Mouse (Mus musculus) urinary bladder, adult 2 months (tissue): ENCODE data around the gene Fry. TPM values are rescaled to one million over a fixed set of nuclear protein-coding genes. Genes with fewer than 3 reads are reported as not detected.

ENCODE experiments used
- DNase-seq: peaks from one replicate; pipeline ENCODE4 v3.0.0; 2022; ENCODE audit warnings: low spot score
- polyA plus RNA-seq: library from polyadenylated mRNA; depleted of rRNA; stranded (reverse); fragments of >200 nt; gene quantifications from 2 replicates; pipeline ENCODE4 v1.2.3, GENCODE M21; 2012

The Fry gene
- polyA plus RNA-seq, 1 experiment = 39.6 TPM

DNA sequence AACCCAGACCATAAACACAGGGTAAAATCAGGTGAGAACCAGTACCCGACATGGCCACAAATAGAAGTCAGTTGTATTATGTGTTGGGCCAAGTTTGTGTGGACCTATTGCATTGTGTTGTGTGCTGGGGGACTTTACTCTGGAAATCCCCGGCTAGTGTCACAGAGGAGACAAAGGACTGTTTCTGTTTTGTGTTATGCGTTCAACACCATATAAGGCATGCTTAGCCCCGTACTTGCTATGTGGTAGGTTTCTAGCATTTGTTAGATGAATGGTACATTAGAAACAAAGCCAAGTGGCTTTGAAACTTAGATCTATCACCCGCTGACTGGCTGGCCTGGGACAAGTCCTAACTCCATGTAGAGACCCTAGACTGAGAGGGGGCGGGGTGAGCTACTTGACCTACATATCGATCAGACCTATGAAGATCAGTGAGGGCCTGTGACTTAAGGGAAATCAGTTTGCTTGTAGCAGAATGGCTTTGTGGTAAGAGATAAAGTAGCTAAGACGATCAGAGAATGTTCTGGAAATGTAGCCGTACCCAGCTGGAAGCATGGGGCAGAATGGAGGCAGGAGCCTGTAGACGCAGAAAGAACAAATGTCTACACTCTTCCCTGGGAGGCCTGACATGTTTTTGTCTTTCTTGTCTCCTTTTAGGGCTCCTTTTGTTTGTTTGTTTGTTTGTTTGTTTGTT is 105.2 kb downstream of the Fry start:
- DNase-seq = no peak

DNA sequence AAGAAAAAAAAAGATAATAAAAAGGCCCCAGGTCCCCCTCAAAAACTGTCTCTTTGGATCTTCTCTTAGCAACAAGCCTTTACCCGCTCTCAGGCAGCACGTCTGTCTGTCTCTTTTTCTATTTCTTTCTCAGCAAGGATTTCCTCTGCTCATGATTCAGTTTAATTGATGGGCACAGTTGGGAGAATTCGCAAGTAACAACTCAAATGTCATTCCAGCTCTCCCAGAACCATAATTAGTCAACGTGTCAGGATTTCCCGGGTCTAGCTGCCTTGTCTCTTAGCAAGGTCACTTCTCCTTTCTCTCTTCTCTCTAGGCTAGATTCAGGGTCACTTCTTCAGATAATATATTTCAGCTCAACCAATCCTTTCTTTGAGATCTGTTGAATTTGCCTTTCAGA is 110.6 kb downstream of the Fry start:
- DNase-seq = no peak

DNA sequence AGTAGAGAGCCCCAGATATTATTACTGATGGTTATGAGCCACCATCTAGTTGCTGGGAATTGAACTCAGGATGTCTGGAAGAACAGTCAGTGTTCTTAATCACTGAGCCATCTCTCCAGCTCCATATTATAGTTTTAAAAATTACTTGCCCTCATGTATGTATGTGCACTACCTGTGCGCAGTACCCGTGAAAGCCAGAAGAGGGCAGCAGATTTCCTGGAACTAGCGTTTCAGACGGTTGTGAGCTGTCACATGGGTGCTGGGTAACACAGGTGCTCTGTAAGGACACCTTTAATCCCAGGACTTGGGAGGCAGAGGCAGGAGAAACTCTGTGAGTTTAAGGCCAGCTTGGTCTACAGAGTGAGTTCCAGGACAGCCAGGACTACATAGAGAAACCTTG is 111.3 kb downstream of the Fry start:
- DNase-seq = no peak

DNA sequence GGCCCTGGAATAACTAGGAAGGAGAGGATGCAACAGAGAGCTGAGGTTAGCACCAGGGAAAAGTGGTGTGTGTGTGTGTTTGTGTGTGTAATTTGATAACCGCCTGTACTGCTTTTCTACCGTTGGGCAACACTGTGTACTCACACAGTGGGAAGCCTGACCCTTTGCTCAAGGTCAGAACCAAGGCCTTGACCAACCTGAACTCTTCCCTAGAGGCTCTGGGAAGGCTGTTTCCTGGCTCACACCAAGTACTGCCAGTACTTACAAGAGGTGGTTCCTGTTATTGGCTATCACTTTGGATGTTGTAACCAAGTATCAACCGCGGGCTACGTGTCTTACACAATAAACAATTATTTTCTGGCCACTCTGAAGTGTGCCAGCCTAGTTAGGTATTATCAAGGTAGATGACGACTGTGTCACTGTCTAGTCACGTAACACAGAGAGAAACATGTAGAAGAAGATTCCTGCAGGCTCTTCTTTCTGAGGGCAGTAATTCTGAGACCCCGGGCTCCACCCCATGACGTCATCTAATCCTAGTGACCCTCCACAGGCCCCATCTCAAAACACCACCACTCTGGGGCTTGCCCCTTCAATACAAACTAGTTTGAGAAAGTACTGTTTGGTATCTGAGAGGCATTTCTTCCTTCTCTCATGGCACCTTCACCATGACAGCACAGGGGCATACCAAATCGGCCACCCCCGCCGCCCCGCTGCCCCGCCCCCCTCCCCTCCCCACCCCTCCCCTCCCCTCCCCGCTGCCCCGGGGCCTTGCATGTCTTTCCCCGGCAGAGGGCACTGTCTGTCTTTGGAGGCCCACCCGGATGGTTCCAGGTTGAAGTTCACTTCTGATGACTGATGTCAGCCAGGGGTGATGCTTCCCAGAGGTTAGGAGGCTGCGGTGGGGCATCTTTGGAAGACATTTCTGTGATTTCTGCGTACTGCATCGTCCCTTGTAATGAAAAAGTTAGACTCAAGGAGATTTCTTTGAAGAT is 114.0 kb downstream of the Fry start:
- no peak for DNase-seq

DNA sequence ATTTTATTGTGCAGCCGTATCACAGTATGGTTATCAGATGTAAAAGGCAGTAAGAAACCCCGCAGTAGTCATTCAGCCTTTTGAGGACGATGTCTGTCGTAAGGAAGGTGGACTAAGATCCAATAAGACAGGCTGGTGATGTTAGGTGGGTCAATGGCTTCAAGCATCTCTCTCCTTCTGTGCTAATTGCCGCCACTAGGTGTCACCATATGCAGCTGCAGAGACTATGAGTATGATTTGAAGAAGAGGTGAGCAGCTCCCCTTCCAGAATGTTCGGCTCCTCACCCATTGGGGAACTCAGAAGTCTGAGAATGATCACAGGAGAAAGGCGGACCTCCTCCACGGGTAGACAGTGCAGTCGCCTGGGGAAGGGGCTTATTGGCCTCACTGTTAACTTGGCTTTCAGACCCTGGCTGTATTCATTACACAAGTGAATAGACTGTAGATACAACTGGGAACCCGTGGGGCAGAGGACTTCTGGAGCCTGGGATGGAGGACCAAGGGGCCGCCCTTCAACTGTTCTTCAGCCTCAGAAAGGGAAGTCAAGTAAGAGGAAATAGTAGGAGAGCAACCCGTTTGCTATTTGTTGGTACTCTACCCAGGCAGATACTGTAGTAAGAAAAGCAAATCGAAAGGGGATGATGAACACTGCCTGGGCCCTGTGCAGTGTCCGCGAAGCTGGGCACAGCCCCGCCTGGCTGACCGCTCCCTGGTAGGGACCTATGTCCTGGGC is 114.9 kb downstream of the Fry start:
- no peak for DNase-seq

DNA sequence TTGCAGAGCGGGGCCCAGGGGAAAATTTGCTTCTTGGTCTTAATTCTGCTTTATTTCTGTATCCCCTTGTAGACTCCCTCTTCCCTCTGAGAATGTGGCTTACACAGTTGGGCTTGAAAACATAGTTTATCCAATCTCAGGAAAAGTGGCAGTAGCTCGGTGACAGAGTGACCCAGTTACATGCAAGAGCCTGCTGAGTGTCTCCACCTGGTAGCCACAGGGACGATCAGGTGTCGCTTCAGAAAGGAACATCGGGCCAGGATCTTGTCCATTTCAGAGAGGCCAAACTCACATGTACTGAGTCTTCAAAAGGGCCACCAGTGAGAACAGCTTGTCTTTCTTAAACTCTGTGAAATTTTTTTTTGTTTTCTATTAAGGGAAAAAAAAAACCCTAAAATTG is 117.5 kb downstream of the Fry start:
- DNase-seq = no peak

DNA sequence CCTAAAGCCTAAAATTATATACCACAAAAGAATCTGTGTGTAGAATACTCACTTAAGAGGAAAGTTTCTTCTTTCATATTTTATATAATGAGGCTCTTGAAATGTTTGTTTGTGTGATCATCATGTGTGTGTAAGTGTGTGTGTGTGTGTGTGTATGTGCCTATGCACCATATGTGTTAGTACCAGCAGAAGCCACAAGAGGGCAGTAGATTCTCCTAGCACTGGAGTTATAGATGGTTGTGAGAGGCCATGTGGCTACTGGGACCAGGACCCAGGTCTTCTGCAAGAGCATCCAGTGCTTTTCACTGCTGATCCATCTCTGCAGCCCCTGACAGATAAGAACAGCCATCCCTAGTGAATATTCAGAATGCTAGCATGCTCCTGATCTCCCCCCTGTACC is 118.2 kb downstream of the Fry start:
- no peak for DNase-seq

DNA sequence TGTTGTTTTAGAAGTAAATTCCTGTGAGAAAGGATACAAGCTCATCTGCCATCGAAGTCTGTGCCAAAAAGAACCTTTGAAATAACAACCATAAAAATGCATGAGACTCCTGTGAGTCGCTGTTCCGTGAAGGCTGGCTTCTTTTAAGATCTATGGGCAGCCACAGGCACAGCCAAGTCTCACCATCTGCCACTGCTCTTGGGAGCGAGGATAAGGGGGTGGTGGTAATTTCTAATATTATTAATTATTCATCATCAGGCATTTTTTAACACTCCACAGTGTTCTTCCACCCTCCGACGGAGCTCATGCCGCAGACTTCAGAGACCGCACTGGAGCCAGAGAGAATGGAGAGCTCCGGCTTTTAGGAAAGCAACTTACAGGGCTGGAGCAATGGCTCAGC is 123.2 kb downstream of the Fry start:
- DNase-seq = no peak

DNA sequence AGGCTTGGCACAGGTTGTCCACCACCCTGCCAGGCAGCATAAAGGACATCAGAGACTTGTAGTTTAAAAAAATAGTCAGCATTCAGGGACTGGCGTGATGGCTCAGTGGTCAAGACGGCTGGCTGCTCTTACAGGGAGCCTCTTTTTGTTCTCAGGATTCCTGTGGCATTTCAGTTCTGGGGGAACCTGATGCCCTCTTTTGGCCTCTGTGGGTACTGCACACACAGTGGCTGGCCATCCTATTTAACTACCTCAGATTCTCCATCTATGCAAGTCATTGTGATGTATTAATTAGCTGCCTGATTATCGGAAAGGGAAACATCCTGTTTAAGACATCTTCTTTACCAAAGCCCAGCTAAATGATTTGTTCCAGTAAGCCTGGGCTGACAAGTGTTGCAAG is 128.3 kb downstream of the Fry start:
- no peak for DNase-seq

DNA sequence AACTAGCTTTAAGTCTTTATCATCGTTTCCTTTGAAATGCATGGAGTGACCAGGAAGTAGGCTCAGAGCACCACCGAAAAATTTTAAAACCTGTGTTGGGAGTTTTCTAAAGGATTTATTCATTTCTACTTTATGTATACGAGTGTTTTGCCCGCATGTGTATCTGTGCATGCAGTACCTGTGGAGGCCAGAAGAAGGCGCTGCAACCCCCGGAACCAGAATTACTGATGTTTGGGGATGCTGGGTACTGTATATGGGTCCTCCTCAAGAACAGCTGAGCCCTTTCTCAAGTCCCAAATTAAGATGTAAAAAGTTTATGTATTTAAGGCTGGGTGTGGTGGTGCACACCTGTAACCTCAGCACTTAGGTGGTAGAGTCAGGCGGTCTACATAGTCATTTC is 139.3 kb downstream of the Fry start:
- DNase-seq = no peak

DNA sequence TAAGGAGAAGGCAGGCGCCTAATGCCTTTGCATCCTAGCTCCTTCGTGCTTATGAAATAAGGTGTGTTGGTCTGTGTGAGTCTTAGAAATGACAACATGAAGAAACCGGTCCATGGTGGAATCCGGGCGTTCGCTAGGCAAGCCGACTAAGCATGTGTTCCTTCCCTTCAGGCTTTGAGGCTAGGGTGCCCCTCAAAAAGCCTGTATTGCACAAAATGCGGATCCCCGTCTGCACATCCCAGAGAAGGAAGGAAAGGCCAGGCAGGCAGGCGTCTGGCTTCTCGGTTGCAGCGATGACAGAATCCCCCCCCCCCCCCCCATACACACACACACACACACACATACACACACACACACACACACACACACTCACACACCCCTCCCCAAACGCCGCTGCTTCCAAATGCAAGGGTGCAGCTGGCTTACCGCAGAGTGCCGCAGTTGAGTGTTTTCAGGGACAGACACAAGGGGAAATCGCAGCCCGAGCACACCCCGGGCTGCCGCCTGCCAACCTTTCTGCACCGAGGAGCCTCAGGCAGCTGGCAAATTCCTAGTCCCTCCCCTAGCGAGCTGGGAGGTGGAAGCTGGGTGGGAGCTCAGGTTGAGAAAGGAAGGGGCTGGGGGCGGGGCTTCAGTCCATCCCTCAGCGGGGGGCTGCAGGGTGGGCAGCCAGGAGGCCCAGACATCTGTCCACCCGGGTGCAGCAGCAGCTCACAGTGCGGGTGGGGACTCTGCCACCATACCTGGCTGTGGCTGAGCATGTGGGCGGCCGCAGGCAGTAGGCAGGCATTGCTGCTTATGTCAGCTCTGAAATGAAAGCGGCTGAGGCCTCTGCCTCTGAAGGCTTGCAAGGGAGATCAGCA is 141.0 kb downstream of the Fry start:
- DNase-seq = no peak

DNA sequence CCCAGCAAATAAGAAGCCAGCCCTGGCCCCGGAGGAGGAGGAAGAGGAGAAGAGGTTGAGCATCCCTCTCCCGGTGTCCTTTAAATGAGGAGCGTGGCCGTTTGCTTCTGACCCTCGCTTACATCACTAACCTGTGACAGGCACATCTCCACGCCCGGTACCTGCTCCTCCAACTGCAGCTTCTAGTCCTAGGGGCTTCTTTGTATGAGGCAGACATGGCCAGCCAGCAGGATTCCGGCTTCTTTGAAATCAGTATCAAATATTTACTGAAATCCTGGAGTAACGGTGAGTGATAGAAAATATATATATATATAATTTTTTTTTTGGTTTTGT is 141.6 kb downstream of the Fry start:
- DNase-seq = no peak

DNA sequence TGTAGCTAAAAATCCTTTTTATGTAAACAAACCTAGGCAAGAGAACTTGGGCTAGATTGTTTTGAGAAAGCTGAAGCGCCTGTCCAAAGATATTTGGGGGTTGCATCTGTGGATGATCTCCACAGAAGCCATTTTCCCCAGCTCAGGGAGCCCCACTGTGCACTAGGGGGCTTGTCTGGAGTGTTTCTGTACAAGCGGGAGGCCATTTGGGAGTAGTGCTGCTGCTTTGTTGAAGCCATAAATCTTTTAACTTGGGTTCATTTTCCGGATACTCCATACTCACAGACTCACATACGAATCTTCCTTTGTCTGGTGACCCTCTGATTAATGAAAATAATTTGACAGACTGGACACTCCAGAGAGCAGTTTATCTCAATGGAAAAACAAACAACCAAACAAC is 142.9 kb downstream of the Fry start:
- no peak for DNase-seq

DNA sequence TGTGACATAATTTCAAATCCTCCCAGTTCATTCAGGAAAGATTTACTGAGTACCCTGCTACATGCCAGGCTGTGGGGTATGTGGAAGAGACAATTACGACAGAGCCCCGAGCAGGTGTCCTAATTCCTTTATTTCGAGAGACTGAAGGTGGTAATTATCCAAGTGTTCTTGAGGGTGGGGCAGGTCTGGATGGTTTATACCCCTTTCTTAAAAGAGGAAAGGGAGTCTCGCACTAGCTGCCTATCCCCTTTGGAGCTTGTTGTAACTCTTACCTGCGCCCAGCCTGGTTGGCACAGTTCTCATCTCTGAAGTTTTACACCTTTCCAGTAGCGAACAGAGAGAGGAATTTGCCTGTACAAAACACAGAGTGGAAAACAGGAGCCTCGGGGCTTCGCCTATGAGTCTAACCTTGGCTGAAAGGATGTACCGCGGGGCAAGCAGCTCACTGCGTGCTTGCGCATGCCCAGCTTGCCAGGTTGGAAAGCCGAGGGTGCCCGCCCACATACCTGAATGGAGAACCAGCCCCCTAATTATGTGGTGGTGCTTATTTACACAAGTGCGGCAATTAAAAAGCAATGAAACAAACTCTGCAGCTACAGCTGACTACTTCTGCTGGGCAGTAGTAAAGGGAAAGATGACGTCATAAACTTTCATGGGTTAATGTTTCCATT is 143.7 kb downstream of the Fry start:
- DNase-seq = no peak

DNA sequence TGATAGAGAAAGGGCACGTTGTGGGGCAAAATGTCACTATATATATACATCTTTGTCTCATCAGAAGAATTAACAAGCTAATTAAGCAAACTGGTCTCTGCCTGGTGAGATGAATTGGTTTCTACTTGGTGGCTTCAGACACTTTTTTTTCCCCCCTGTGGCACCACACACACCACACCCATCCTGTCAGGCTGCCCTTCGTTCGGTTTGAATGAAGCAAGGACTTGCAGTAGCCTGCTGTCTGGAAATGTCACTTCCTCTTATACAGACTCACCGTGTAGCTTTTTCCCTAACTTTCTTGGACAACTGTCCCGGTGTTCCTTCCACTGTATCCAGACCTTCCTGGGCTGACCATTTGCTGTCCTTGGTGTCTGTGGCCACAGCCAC is 144.3 kb downstream of the Fry start:
- DNase-seq = no peak

DNA sequence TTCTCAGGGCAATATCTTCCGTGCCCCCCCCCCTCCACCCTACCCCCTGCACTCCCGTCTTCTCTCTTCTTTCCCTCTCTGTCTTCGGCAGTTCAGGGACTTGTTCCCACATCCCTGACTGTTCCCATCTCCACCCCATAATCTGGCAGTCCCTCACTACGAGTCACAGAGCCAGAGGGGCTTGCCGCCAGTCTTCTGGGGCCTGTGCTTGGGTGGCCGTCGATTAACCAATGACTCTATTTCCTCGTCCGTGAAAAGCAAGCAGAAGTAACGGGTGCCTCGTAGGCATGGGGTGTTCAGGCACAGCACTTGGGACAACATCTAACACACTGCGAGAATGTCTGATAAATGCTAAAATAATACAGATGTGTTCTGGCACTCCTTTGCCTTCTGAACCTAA is 144.7 kb downstream of the Fry start:
- no peak for DNase-seq

DNA sequence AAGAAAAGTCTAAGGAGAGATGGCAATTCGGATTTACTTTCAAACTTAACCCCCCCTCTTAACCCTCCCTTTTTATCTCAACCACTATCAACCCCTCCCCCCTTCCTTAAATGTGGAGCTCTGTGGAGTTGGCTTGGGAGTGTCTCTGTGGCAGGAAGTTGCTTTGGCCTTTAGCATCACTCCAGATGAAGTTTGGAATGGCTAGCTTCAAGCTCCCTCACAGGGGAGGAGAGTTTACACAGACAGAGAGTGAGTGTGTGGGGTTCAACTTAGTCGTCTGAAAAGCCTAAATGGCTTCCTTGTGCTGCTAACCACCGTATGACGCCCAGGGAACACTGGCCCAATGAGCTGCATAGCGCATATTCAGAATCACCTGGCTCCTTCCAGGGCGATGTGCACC is 145.2 kb downstream of the Fry start:
- no peak for DNase-seq

DNA sequence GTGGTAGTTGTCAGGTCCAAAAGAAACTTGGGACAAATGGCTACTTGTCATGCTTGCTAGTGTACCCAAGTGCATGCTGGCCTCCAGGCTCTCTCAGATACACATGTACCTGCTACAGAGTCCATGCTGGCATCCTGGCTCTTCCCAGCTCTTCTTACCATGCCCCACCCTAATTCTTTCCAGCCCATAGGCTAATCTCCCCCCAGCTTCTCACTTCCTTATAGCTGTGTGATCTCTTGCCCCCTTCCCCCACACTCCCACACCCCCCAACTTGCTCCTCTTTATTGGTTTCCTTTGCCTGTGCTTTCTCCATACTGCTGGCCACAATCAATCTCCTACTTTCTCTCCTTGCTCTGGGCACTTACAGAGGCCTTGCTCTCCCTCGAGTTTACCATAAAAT is 146.6 kb downstream of the Fry start:
- DNase-seq = no peak

DNA sequence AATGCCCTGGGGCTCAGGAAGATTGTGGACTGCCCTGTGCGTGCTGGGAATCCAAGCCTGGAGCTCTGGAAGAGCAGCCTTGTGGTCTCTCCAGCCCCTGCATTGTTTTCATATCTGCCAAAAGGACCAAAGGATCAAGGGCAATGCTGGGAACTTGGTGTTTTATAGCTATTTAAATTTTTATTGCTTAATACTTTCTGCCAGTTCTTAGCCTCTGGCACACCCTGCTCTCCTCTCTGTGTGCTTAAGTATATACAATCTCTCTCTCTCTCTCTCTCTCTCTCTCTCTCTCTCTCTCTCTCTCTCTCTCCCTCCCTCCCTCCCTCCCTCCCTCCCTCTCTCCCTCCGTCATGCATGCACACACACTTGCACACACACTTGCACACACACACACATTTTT is 147.5 kb downstream of the Fry start:
- no peak for DNase-seq

DNA sequence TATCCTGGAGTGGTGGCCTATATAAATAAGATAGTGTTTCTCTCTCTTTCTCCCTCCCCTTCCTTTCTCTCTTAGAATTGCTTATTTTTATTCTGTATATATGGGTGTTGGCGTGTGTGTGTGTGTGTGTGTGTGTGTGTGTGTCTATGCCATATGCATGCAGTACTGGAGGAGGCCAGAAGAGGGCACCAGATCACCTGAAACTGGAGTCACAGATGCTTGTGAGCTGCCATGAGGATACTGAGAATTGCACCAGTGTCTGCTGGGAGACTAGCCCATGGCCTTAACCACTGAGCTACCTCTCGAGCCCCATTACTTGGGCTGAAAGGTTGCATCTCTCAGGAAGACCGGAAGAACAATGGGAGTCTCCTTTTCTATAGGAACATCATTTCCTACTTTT is 149.8 kb downstream of the Fry start:
- DNase-seq = no peak

DNA sequence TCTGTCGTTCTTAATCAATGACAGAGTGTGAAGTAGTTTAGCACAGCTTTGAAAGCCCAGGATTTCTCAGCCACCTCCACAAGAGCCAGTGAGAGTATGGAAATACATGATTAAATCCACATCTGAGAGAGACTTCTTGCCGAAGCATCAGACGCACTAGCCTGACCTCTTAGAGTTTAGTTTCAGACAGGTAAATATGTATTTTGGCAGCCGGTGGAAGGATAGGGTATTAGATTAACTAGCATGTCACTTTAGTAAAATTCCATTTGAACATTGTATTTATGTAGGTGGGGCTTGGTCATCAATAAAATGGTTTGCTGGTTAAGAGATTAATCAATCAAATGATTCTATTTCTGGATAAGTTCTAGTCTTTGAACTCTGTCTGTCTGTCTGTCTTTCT is 152.0 kb downstream of the Fry start:
- DNase-seq = no peak
